Mouse (Mus musculus) gastrocnemius, postnatal 14 days (tissue): Measurements from ENCODE around the gene Gm47955. TPM values are rescaled to one million over a fixed set of nuclear protein-coding genes. Genes with fewer than 3 reads are reported as not detected.
"Not testable (repeated sequence)": the region's sequence is repeated elsewhere in the genome, so short reads cannot be mapped to it uniquely, and the experiment has no call there.

ENCODE experiments used
- DNase-seq: peaks from one replicate; pipeline ENCODE4 v3.0.0; 2021; ENCODE audit warnings: mixed read lengths
- intact Hi-C: fragments of 180-260 bp; cut with DNase I; formaldehyde crosslinking; loops from one replicate; pipeline ENCODE4 v1.15.1; 2025; ENCODE audit warnings: low total_unique reads
- total RNA-seq, 2 experiments: library from RNA; stranded (reverse); gene quantifications; 2 replicates each; pipeline ENCODE4 v1.2.3; 2021

Gene Gm47955
- total RNA-seq, 2 experiments from 2014 or later = not detected

GRCm38 (mm10) chr1:82991062-82991461, 31.0 kb downstream of the Gm47955 start:
- DNase-seq = no peak

GRCm38 (mm10) chr1:82991596-82991995, 31.5 kb downstream of the Gm47955 start:
- intact Hi-C loops = no loop called here

More at GRCm38 (mm10) chr1:82991062-82991461, 31.0 kb downstream of the Gm47955 start:
- intact Hi-C loops = no loop called here

GRCm38 (mm10) chr1:82992093-82992492, 32.0 kb downstream of the Gm47955 start:
- intact Hi-C loops = no loop called here
- DNase-seq = no peak

More at GRCm38 (mm10) chr1:82991596-82991995, 31.5 kb downstream of the Gm47955 start:
- no peak for DNase-seq

- DNase-seq = no peak
- intact Hi-C loops = no loop called here
Measured at GRCm38 (mm10) chr1:82993947-82994346, 33.9 kb downstream of the Gm47955 start.

GRCm38 (mm10) chr1:83000306-83000705, 40.2 kb downstream of the Gm47955 start, which contains the start of gene Gm47959:
TSS of gene Gm47959 (plus strand) at chr1:83000548.
- DNase-seq, intact Hi-C loops: not testable (repeated sequence)

- intact Hi-C loops = no loop called here
- DNase-seq = no peak
Measured at GRCm38 (mm10) chr1:83006218-83007179, 46.4 kb downstream of the Gm47955 start.

GRCm38 (mm10) chr1:83007471-83007870, 47.4 kb downstream of the Gm47955 start:
- intact Hi-C loops = no loop called here
- no peak for DNase-seq

Other genes with a start within 250 kb of the Gm47955 start
- 100 to 1,000 TPM; 116 to 131 TPM for gene Mff, start 235.4 kb upstream of the Gm47955 start, total RNA-seq
- gene Tm4sf20, start 191.8 kb upstream of the Gm47955 start, total RNA-seq = not detected
- not detected for gene Gm47791, start 189.0 kb upstream of the Gm47955 start, total RNA-seq
- 10 to 100 TPM; 21.5 to 25.3 TPM for gene Agfg1, start 120.8 kb upstream of the Gm47955 start, total RNA-seq
- gene A030005L19Rik, start 47.0 kb upstream of the Gm47955 start, total RNA-seq = not detected
- gene A030014E15Rik, start 35.4 kb upstream of the Gm47955 start, total RNA-seq = not detected
- gene Gm6217, start 28.9 kb upstream of the Gm47955 start, total RNA-seq = not detected
- gene A030003K21Rik, start 16.9 kb upstream of the Gm47955 start, total RNA-seq = not detected
- not detected for gene Gm7544, start 4.3 kb upstream of the Gm47955 start, total RNA-seq
- gene Gm47959, start 40.3 kb downstream of the Gm47955 start, total RNA-seq = not detected
- gene Slc19a3, start 78.2 kb downstream of the Gm47955 start, total RNA-seq = not detected
- gene Krtap28-10, start 82.2 kb downstream of the Gm47955 start, total RNA-seq = not detected
- gene Gm47969, start 84.6 kb downstream of the Gm47955 start, total RNA-seq = not detected
- not detected for gene A030005K14Rik, start 99.1 kb downstream of the Gm47955 start, total RNA-seq
- not detected for gene Krtap28-13, start 100.6 kb downstream of the Gm47955 start, total RNA-seq
- gene Ccl20, start 156.5 kb downstream of the Gm47955 start, total RNA-seq = not detected
- not detected for gene Daw1, start 199.5 kb downstream of the Gm47955 start, total RNA-seq